Mouse (Mus musculus) common myeloid progenitor, adult 5-6 weeks (primary cell): Measurements from ENCODE around the gene Olfr484. TPM values are rescaled to one million over a fixed set of nuclear protein-coding genes. Genes with fewer than 3 reads are reported as not detected.
"Not testable (repeated sequence)": the region's sequence is repeated elsewhere in the genome, so short reads cannot be mapped to it uniquely, and the experiment has no call there.

Source experiments
- ATAC-seq: replicated peaks from 2 replicates; pipeline ENCODE4 v1.8.0; 2016; ENCODE audit warnings: low read depth, mild to moderate bottlenecking, moderate TSS enrichment, inconsistent platforms; ENCODE audit not compliant: poor library complexity, severe bottlenecking
- total RNA-seq: library from RNA; stranded (forward); fragments of 200-1000, 187-1606 nt; gene quantifications from 2 replicates; pipeline ENCODE4 v1.2.3, GENCODE M21; 2017

The Olfr484 gene
- not detected in 2 replicates for total RNA-seq

GRCm38 (mm10) chr7:108127349-108127748 lies at the start of gene Olfr484:
Gene Olfr484 (minus strand): TSS chr7:108127449.
- ATAC-seq = no peak

- not testable (repeated sequence) for ATAC-seq
Measured at GRCm38 (mm10) chr7:108172642-108173041, 45.4 kb upstream of the Olfr484 start, which contains the start of gene Olfr486. Gene Olfr486 (minus strand): TSS chr7:108172742.

- ATAC-seq = no peak
Measured at GRCm38 (mm10) chr7:108159771-108160170, 32.5 kb upstream of the Olfr484 start, which contains the start of gene Olfr485. Gene Olfr485 (minus strand): TSS chr7:108159871.

GRCm38 (mm10) chr7:108121416-108121815 lies 5.8 kb downstream of the Olfr484 start:
- no peak for ATAC-seq

- ATAC-seq = no peak
Measured at GRCm38 (mm10) chr7:108120681-108121080, 6.6 kb downstream of the Olfr484 start.

GRCm38 (mm10) chr7:108100549-108100948 lies 26.7 kb downstream of the Olfr484 start, which contains the start of gene Olfr483:
Gene Olfr483 (plus strand): TSS chr7:108100849.
- no peak for ATAC-seq

GRCm38 (mm10) chr7:108097486-108097885 lies 29.8 kb downstream of the Olfr484 start, which contains the start of gene Olfr482:
Gene Olfr482 (minus strand): TSS chr7:108097586.
- ATAC-seq = no peak

GRCm38 (mm10) chr7:108079555-108079954 lies 47.7 kb downstream of the Olfr484 start, which contains the start of gene Olfr481:
Gene Olfr481 (plus strand): TSS chr7:108079855.
- ATAC-seq = no peak

Other genes with a start within 250 kb of the Olfr484 start
- gene Olfr472, start 229.5 kb downstream of the Olfr484 start, total RNA-seq = not detected in 2 replicates
- not detected in 2 replicates for gene Olfr473, start 197.0 kb downstream of the Olfr484 start, total RNA-seq
- gene Olfr474, start 172.8 kb downstream of the Olfr484 start, total RNA-seq = not detected in 2 replicates
- not detected in 2 replicates for gene Olfr476, start 162.6 kb downstream of the Olfr484 start, total RNA-seq
- gene Olfr477, start 140.8 kb downstream of the Olfr484 start, total RNA-seq = not detected in 2 replicates
- gene Olfr478, start 93.5 kb downstream of the Olfr484 start, total RNA-seq = not detected in 2 replicates
- not detected in 2 replicates for gene Olfr479, start 76.8 kb downstream of the Olfr484 start, total RNA-seq
- gene Olfr480, start 60.1 kb downstream of the Olfr484 start, total RNA-seq = not detected in 2 replicates
- gene Olfr481, start 47.6 kb downstream of the Olfr484 start, total RNA-seq = not detected in 2 replicates
- gene Olfr482, start 29.9 kb downstream of the Olfr484 start, total RNA-seq = 0.09 and 0.15 TPM in 2 replicates
- gene Olfr483, start 26.6 kb downstream of the Olfr484 start, total RNA-seq = not detected in 2 replicates
- gene Olfr485, start 32.4 kb upstream of the Olfr484 start, total RNA-seq = not detected in 2 replicates
- not detected in 2 replicates for gene Olfr486, start 45.3 kb upstream of the Olfr484 start, total RNA-seq
- not detected in 2 replicates for gene Olfr487, start 87.2 kb upstream of the Olfr484 start, total RNA-seq
- not detected in 2 replicates for gene Olfr488, start 130.9 kb upstream of the Olfr484 start, total RNA-seq
- gene Olfr490, start 161.5 kb upstream of the Olfr484 start, total RNA-seq = not detected in 2 replicates
- gene Olfr491, start 186.0 kb upstream of the Olfr484 start, total RNA-seq = not detected in 2 replicates
- gene Olfr492, start 196.2 kb upstream of the Olfr484 start, total RNA-seq = not detected in 2 replicates
- gene Olfr493, start 219.5 kb upstream of the Olfr484 start, total RNA-seq = not detected in 2 replicates
- not detected in 2 replicates for gene Olfr494, start 237.9 kb upstream of the Olfr484 start, total RNA-seq